In the genomic region with DNA sequence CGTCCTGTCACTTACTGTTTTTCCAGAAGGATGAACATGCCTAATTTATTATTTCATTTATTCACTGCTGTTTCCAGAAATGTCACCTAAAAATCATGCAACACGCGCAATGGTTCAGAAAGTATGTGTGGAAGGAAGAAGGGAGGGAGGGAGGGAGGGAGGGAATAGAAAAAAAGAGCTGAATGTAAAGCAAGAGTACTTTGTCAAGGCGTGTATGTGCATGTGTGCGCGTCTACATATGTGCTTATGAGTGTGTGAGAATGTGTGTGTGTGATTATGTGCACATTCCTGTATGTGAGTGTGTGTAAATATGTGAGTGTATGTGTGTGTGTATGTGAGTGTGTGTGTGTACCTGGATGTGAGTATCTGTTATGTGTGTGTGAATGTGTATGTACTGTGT, we compare ENCODE assay signal across 18 mouse cellular contexts. TPM values are rescaled to one million over a fixed set of nuclear protein-coding genes. Genes with fewer than 3 reads are reported as not detected.
DNase-seq lines count a peak whose midpoint lies in the region; ATAC-seq and TF ChIP-seq lines count a peak whose summit lies in the region.
"Had no signal": no experiment of that assay in that cellular context is flagged by ENCODE, and none has a peak within 500 bp of the region (broad histone marks: within the 10 kb centered on the region; RNA-seq: fewer than 3 reads in every experiment).

No protein-coding gene starts in this region.

- H3K9me3 ChIP-seq in kidney, embryonic 14.5 days (ENCODE audit: control insufficient read depth, low read length), result no peaks in the 10 kb centered on the region
- H3K9me3 ChIP-seq in kidney, postnatal 0 days (replicated peaks; ENCODE audit: low read length), result no peaks in the 10 kb centered on the region
- no peaks in the 10 kb centered on the region for H3K9me3 ChIP-seq in liver, embryonic 13.5 days (replicated peaks)
- H3K9me3 ChIP-seq: embryonic facial prominence, embryonic 12.5 days; embryonic facial prominence, embryonic 15.5 days; G1E; hindbrain, embryonic 12.5 days had no signal

- no peak for TF ChIP-seq CTCF in kidney, postnatal 0 days (IDR thresholded peaks at IDR 0.05; ENCODE audit: low read depth)
- no peak for TF ChIP-seq CTCF in kidney, adult 2 months (conservative IDR thresholded peaks at IDR 0.05; ENCODE audit: insufficient read depth, insufficient read length, low read depth, low read length)

- H3K4me1 ChIP-seq in kidney, embryonic 14.5 days (ENCODE audit: control insufficient read depth, insufficient read depth, low read length), result no peaks in the 10 kb centered on the region
- H3K4me1 ChIP-seq in kidney, postnatal 0 days (replicated peaks; ENCODE audit: insufficient read depth, low read length), result 0 out of 2 replicates have a peak, but pooled peaks cover 4% of the 10 kb centered on the region
- H3K4me1 ChIP-seq in kidney, adult 2 months (ENCODE audit: control insufficient read depth, insufficient read depth, low read length), result no peaks in the 10 kb centered on the region
- H3K4me1 ChIP-seq in liver, embryonic 13.5 days (replicated peaks), result peaks cover 12% of the 10 kb centered on the region

- no peaks in the 10 kb centered on the region for H3K27me3 ChIP-seq in kidney, embryonic 14.5 days (ENCODE audit: control insufficient read depth, insufficient read depth, low read length)
- no peaks in the 10 kb centered on the region for H3K27me3 ChIP-seq in kidney, postnatal 0 days (ENCODE audit: insufficient read depth, low read length)
- H3K27me3 ChIP-seq in kidney, adult 2 months (replicated peaks; ENCODE audit: control insufficient read depth, insufficient read depth, low read length), result no peaks in the 10 kb centered on the region
- H3K27me3 ChIP-seq in liver, embryonic 13.5 days, result no peaks in the 10 kb centered on the region
- H3K27me3 ChIP-seq: embryonic facial prominence, embryonic 12.5 days; embryonic facial prominence, embryonic 15.5 days; hindbrain, embryonic 12.5 days had no signal

- peak overlapping the region; percentile 61 for H3K27ac ChIP-seq in kidney, embryonic 14.5 days (ENCODE audit: low read depth, low read length)
- peak overlapping the region; percentile 13 for H3K27ac ChIP-seq in kidney, postnatal 0 days
- H3K27ac ChIP-seq in kidney, adult 2 months (ENCODE audit: insufficient read depth, low read depth, low read length), result no peak overlapping the region
- no peak overlapping the region for H3K27ac ChIP-seq in liver, embryonic 13.5 days
- H3K27ac ChIP-seq: embryonic facial prominence, embryonic 12.5 days; embryonic facial prominence, embryonic 15.5 days; hindbrain, embryonic 12.5 days had no signal

- WGBS in kidney, embryonic 14.5 days, result 69% methylated on average over 6 of the region's 6 CpGs
- WGBS in kidney, postnatal 0 days, result 73% methylated on average over 6 of the region's 6 CpGs
- 80% methylated on average over 6 of the region's 6 CpGs for WGBS in kidney, adult 2 months
- WGBS in liver, embryonic 13.5 days (ENCODE audit: insufficient replicate concordance), result 77% methylated on average over 6 of the region's 6 CpGs

- no peak for DNase-seq in kidney, adult 8-10 months
- no peak for DNase-seq in kidney, postnatal 0 days (ENCODE audit: low spot score)
- DNase-seq in kidney, adult 2 months, result no peak
- no peak for DNase-seq in liver, embryonic 13.5 days
- DNase-seq in liver, result no peak
- DNase-seq in induced T-regulatory cell, adult 2 months (ENCODE audit: low read depth), result peak; percentile 57
- DNase-seq in thymus, postnatal 10 days (ENCODE audit: low spot score in 2 of 2), result no peak
- DNase-seq: adrenal gland, adult 2 months; cerebellum, adult 11 months; cerebellum, adult 9-11 months; forebrain, postnatal 0 days; gastrocnemius, postnatal 14 days had no signal

- H3K36me3 ChIP-seq in kidney, embryonic 14.5 days (ENCODE audit: control insufficient read depth, insufficient read depth, low read length), result no peaks in the 10 kb centered on the region
- H3K36me3 ChIP-seq in kidney, postnatal 0 days (ENCODE audit: insufficient read depth, low read length), result no peaks in the 10 kb centered on the region
- H3K36me3 ChIP-seq in kidney, adult 2 months (ENCODE audit: control insufficient read depth, insufficient read depth, low read length), result no peaks in the 10 kb centered on the region
- H3K36me3 ChIP-seq in liver, embryonic 13.5 days, result no peaks in the 10 kb centered on the region
- H3K36me3 ChIP-seq: embryonic facial prominence, embryonic 12.5 days; embryonic facial prominence, embryonic 15.5 days; G1E; hindbrain, embryonic 12.5 days had no signal

- TF ChIP-seq POLR2A in kidney, adult 2 months (IDR thresholded peaks at IDR 0.05; ENCODE audit: low read depth, low read length), result no peak

- no peak for ATAC-seq in kidney, embryonic 14.5 days (ENCODE audit: low FRiP score, low TSS enrichment)
- no peak for ATAC-seq in kidney, postnatal 0 days (replicated peaks; ENCODE audit: low FRiP score, low read depth)
- ATAC-seq in liver, embryonic 13.5 days (ENCODE audit: low read depth), result no peak
- ATAC-seq: forebrain, embryonic 14.5 days; forebrain, postnatal 0 days had no signal

- H3K4me3 ChIP-seq in kidney, embryonic 14.5 days (ENCODE audit: low read length), result no peak overlapping the region
- no peak overlapping the region for H3K4me3 ChIP-seq in kidney, postnatal 0 days (replicated peaks; ENCODE audit: low read depth, low read length)
- no peak overlapping the region for H3K4me3 ChIP-seq in kidney, adult 2 months (ENCODE audit: insufficient read depth, low read depth, low read length)
- no peak overlapping the region for H3K4me3 ChIP-seq in liver, embryonic 13.5 days (replicated peaks)
- H3K4me3 ChIP-seq: embryonic facial prominence, embryonic 12.5 days; embryonic facial prominence, embryonic 15.5 days; hindbrain, embryonic 12.5 days had no signal

- H3K4me2 ChIP-seq in kidney, embryonic 14.5 days (replicated peaks; ENCODE audit: low read depth, low read length), result no peak overlapping the region
- no peak overlapping the region for H3K4me2 ChIP-seq in kidney, postnatal 0 days (ENCODE audit: low read length)
- H3K4me2 ChIP-seq in liver, embryonic 13.5 days, result peak overlapping the region; percentile 49; the same call in 1 of the 2 replicates
- H3K4me2 ChIP-seq: embryonic facial prominence, embryonic 12.5 days; hindbrain, embryonic 12.5 days had no signal

- H3K9ac ChIP-seq in kidney, embryonic 14.5 days (ENCODE audit: low read depth, low read length), result no peak overlapping the region
- H3K9ac ChIP-seq in kidney, postnatal 0 days (ENCODE audit: low read depth, low read length), result no peak overlapping the region
- no peak overlapping the region for H3K9ac ChIP-seq in liver, embryonic 13.5 days
- H3K9ac ChIP-seq: embryonic facial prominence, embryonic 12.5 days; embryonic facial prominence, embryonic 15.5 days; forebrain, postnatal 0 days; hindbrain, embryonic 12.5 days had no signal

RNA-seq across cellular contexts. Expression of gene Hopx, which starts 25.9 kb away (rescaled TPM):
- polyA plus RNA-seq in kidney, embryonic 14.5 days (2014; fragmentation: Nextera tagmentation; extraction: Ambion mirVana), result 2.0 and 3.2 TPM in 2 replicates
- polyA plus RNA-seq in kidney, postnatal 0 days (2015; fragmentation: Nextera tagmentation; extraction: Ambion mirVana), result 3.6 and 3.9 TPM in 2 replicates
- 14.2 and 18.4 TPM in 2 replicates for polyA plus RNA-seq in kidney, adult 2 months (2012; rRNA removed)
- 0.14 TPM in 1 of 2 replicates, not detected in the other for polyA plus RNA-seq in liver, embryonic 13.5 days (2015; fragmentation: Nextera tagmentation; extraction: Ambion mirVana)
- polyA plus RNA-seq: G1E had no signal

Comparison
In these comparisons a context has a peak if more than half of its experiments do, and no peak if none do; other contexts are left out.
1. H3K27ac ChIP-seq: peak in kidney, embryonic 14.5 days (single experiment) and kidney, postnatal 0 days (single experiment); none in kidney, adult 2 months (single experiment) and liver, embryonic 13.5 days (single experiment).